Mouse (Mus musculus): Measurements from ENCODE around the gene Gm49661.

Gene Gm49661

DNA sequence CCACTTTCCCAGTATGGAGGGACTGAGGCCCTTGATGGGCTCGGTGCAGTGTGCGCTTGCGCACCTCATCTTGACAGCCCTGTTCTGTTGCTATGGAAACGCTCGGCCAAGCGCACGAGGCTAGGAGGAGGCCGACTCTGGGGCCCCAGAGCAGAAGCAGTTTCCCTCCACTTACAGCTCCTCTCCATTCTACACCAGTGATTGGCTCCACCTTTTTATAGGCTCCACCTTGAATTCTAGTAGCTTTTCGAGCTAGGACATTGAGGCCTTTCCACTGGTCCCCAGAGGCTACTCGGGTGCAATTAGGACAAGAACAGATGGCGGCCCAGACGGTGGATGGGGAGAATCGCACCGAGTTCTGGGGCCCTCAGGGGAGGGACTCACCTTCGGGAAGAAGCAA lies 34.4 kb downstream of the Gm49661 start:
- no peak for DNase-seq (ENCODE audit: low spot score in 2 of 2)

DNA sequence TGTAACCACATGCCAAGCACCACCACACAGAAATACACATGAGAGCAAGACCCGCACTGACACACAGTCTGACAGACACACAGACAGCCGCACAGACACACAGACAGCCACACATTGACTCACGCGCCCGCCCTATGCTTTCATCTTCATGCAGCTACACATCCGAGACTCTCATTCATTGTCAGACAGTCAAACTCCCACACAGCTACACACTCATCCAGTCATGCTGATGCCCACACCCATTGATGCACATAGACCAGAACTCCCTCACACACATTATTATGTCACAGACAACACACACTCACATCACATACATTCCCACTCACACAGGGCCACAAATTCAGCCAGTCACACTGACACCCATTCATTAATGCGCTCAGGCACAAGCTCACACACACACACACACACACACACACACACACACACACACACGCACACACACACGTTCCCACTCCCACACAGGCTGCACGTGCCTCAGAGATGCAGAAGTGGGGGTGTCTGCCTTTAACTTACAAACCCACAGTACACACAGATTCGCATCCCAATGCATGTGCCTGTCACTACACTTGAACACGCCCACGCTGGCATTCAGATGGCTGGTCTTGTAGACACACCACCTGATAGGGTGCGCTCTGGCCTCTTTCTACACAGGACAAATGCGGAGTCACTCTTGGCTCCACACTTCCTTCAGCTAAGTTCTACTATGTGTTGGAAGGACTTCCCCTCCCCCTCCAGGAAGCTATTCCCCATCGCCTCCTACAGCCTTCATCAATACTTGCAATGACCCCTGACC lies 35.3 kb downstream of the Gm49661 start:
- no peak for DNase-seq (ENCODE audit: low spot score in 2 of 2)

DNA sequence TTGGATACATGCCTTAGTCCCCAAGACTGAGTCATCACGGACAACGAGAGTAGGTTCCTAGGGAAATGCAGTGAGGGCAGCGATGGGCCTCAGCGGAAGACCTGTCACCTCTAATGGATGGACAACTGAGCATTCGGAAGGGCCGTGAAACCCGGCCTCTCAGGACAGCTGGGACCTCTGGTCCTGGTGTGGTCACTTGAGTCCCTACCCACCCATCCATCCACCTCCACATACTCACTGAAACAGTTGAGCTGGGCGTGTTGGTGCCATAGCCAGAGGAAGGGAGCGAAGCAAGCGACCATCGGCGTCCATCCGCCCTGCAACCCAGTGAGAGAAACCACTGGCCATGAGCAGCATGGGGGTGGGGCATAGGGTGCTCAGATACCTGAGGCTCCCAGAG lies 38.7 kb downstream of the Gm49661 start:
- no peak for DNase-seq (ENCODE audit: low spot score in 2 of 2)

DNA sequence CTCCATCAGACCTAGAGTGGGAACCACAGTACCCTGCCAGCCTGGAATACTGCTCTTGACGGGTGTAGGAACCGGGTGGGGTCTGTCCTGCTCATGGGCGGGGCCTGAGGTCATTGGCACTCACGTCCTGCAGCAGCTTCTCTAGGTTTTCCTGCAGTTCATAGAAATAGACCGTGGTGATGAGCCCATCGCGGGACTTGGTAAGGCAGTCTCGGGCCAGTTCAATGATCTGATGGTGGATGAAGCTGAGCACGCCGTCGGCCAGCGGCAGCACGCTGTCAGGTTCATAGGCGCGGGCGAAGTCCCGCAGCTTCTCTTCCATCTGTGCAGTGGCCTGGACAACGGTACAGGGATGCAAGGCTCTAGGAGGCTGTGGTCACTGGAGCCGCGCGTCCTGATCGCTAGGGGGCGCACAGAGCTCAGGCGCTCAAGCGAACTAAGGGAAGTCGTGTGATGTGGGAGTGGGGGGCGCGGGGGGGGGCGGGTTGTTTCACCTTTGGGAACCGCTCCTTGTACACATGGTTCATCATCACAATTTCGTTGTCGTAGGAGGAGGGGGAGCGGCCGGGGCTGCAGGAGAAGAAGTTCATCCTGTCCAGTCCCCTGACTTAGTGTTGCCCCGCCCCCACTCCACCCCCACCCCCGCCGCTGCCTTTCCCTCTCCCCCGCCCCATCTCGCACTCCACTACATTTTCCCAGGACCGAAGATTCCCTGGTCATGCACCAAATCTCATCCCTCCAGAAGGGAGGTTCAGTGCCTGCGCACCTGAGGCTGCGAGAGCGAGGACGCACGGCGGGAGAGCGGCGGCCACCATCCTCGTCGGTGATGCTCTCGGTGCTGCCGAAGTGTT lies 40.6 kb downstream of the Gm49661 start:
- DNase-seq (ENCODE audit: low spot score in 2 of 2), result peak; percentile 48 to 65

DNA sequence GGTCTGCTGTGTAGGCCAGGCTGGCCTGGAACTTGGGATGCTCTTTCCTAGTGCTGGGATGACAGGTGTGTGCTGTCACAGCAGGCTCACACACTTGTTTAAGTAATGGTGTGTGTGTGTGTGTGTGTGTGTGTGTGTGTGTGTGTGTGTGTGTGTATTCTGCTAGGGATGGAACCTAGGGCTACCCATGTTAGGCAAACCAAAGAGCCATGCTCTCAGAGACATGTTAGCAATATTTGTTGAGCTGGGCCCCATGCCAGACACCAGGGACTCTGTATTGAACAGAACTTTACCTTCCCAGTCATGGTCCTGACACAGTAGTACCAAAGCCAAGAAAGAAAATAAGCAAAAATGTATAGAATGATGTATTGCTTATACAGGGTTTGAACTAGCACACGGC lies 41.7 kb downstream of the Gm49661 start:
- no peak for DNase-seq (ENCODE audit: low spot score in 2 of 2)

GRCm38 (mm10) chr8:84925557-84925956 lies 43.7 kb downstream of the Gm49661 start:
- no peak for DNase-seq (ENCODE audit: low spot score in 2 of 2)

DNA sequence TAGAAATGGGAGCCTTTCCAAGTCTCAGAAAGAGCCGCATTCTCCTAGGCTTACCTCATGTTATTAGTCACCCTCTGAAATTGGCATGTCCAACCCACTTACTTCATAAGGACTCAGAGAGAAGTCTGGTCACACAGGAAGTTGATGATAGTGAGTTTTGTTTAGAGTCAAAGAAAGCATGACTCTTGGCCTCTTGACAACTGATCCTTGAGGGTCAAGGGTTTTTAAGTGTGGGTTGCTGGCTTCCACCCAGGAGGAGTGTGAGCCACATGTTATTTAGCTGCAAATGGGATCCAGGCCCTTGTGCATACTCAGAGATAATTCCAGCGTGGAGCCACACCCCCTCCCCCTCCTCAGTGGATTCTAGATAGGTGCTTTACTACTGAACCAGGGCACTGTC lies 47.6 kb downstream of the Gm49661 start:
- DNase-seq (ENCODE audit: low spot score in 2 of 2), result no peak

DNA sequence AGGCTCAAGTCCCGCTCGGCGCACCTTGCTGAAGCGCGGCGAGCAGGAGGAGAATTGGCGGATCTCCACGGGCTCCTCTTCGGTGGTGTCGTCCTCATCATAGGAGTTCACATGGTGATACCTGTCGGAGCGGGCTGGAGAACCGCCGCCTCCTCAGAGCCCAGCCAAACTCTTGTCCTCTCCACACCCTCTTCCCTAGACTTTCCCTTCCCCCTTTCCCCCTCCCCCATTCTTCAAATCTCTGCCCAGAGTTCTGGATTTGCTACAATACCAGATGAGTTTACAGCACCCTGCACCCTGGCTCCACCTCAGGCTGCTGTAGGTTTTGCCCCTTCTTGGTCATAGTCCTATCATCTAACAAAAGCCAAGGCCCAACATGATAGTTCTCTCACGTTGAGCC lies 50.6 kb downstream of the Gm49661 start:
- no peak for DNase-seq (ENCODE audit: low spot score in 2 of 2)

GRCm38 (mm10) chr8:84917781-84918180 lies 51.5 kb downstream of the Gm49661 start:
- no peak for DNase-seq (ENCODE audit: low spot score in 2 of 2)

Data from urinary bladder, postnatal 36 days (tissue).